Mouse (Mus musculus) lung, postnatal 14 days (tissue): ENCODE data around the gene Olfr315.
A peak's percentile ranks its signal among the peaks of the same experiment; 100 is the strongest.
"Not testable (repeated sequence)": the region's sequence is repeated elsewhere in the genome, so short reads cannot be mapped to it uniquely, and the experiment has no call there.

Experiments
- DNase-seq: peaks from one replicate; pipeline ENCODE4 v3.0.0; 2021

The Olfr315 gene

GRCm38 (mm10) chr11:58772888-58773287 is at the start of gene Olfr315:
Gene Olfr315, plus strand, starts transcription at chr11:58773188.
- DNase-seq = no peak

DNA sequence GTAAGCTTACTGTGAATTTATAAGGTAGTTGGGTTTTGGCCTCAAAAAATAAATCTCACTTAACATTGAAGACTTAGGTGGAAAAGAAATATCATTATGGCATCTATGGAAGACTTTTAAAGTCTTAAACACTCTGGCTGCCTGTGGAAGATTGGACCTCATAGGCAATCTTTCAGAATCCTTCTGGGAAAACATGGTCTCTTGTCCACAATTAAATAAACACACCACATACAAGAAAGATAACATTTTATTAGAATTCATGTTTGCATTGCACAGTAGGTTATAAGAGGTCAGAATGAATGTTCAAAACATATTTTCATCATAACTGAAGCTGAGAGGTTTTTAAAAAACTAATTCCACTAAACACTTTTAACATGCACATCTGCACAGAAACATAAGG is 49.1 kb upstream of the Olfr315 start, which contains the start of gene Olfr318:
TSS of gene Olfr318 (minus strand) at position 101 of the 400 bp plus-strand sequence.
- DNase-seq = no peak

GRCm38 (mm10) chr11:58727896-58728650 is 44.9 kb upstream of the Olfr315 start:
- not testable (repeated sequence) for DNase-seq

- peak; percentile 4 for DNase-seq
Measured at GRCm38 (mm10) chr11:58733372-58733771, 39.6 kb upstream of the Olfr315 start.

GRCm38 (mm10) chr11:58738792-58739262 is 34.2 kb upstream of the Olfr315 start, which contains the start of gene Olfr317:
Gene Olfr317, minus strand, starts transcription at chr11:58739212.
- DNase-seq = no peak

DNA sequence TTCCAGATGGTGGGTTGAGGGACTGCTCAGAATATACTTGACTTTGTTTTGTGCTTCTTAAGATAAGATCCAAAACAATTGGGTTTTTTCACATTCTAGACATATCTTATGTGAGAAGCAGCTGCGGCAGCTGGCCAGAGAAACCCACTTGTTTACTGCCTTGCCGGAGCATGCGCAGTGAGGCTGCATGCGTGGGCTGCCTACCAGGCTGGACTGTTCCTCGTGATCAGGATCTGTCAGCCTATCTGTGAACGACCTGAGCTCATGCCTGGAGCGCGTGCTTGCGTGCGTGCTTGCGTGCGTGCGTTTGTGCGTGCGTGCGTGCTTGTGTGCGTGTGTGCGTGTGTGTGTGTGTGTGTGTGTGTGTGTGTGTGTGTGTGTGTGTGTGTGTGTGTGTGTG is 21.9 kb upstream of the Olfr315 start:
- DNase-seq = not testable (repeated sequence)

DNA sequence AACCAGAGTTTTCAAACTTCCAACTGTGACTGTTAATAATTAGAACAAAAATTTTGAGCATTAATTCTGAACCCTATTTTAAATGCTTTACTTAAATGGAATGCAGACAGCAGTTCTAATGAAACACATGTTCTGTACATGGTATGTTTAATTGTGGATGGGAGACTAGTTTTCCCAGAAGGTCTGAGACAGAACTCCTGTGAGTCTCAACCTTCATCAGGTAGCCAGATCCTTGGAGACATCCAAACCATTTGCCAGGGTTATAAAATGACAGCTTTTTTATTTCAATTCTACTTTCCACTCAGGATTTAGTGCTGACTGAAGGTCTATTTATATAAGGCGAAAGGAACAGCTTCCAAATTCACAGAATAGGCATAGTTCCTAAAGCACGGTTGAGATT is 20.6 kb upstream of the Olfr315 start, which contains the start of gene Olfr316:
TSS of gene Olfr316 (plus strand) at position 301 of the 400 bp plus-strand sequence.
- no peak for DNase-seq

DNA sequence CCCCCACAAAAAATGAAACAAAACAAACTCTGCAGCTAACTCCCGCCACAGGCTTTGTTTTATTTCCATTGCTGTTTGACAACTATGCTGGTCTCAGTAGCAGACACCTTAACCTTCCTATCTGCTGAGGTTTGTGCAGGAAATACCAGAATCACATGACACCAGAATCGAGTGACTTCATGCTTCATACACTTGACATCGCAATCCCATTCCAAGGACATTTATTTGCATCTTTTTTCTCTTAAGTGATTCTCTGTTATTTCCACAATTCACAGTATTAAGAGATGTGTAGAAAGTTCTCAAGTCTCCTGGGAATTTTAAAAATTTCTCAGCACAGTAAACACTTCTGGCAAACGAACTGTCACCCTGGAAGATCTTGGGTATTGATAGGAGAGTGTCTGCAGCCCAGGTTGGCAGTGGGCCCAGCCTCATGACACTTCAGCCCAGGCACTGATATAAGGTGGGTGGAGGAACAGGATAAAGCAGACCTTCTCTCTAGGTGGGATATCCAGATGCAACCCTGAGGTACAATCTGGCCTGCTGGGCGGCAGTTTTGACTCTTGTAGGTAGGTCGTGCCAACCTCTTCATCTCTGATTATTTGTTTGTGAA is 9.6 kb downstream of the Olfr315 start, which contains the start of gene Olfr314:
TSS of gene Olfr314 (plus strand) at position 473 of the 610 bp plus-strand sequence.
- no peak for DNase-seq

DNA sequence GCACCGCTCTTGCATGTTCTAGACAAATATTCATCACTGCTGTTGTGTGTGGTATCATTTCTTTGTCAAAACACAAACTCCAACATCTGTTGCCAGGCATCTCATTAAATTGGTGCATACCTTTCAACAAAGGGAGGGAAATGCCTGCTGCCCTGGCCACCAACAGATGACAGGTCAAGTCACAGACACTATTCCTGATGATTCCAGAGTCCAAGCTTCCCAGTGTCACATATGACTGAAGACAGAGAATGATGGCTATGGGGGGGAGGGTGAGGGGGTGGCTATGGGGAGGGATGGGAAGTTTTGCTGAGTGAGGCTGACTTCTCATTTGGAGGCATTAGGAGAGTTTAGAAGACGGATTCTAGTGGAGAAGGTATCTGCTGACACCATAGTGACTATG is 11.2 kb downstream of the Olfr315 start:
- DNase-seq = no peak

DNA sequence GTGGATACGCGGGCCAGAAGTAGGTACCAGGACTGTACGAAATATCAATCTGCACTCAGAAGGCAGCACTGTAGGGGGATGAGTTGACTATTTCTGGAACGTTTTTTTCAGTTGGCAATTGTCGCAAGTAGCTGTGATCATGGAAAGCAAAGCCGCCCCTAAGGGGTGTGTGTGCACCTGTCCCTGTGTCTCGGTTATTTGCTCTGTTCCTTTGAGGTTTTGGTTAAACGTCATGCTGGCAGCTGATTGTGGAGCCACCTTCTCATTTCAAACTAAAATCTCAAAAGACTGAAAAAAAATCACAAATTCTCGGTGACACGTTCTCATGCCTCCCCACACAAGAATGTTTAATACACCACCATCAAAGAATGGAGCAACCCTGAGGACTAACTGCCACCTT is 14.7 kb downstream of the Olfr315 start:
- no peak for DNase-seq

- no peak for DNase-seq
Measured at GRCm38 (mm10) chr11:58788346-58788745, 15.4 kb downstream of the Olfr315 start.

GRCm38 (mm10) chr11:58789532-58789931 is 16.5 kb downstream of the Olfr315 start:
- no peak for DNase-seq

- no peak for DNase-seq
Measured at GRCm38 (mm10) chr11:58790053-58790452, 17.1 kb downstream of the Olfr315 start.

DNA sequence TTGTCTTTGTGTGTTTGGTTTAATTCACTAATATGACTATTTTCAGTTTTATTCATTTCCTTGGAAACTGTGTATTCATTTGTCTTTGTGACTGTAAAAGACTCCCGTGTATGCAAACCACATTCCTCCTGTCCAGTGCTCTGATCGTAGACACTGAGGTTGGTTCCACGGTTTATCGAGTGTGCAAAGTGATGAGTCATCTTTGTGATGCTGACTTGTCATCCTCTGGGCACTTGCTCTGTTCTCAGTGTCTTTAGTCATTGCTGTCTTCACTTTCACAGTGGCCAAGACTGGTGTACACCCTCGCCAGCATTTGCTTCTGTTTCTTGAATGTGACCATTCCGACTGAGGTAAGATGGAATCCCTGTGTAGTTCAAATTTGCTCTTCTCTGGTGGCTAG is 17.7 kb downstream of the Olfr315 start:
- no peak for DNase-seq

DNA sequence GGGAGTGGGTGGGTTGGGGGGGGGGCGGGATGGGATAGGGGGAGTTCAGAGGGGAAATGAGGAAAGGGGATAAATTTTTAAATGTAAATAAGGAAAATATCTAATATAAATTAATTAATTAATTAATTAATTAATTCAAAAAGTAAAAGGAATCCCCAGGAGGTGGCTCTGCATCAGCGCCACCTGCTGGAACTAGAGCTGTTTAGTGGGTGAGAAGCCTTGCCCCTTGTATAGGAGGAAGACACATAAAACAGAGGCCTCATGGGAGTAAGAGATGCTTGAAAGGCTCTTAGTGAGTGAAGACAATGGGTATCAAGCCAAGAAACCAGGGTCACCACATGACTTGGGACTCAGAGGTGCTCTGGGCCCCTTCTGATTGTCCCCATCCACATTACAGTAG is 22.9 kb downstream of the Olfr315 start:
- DNase-seq = no peak

DNA sequence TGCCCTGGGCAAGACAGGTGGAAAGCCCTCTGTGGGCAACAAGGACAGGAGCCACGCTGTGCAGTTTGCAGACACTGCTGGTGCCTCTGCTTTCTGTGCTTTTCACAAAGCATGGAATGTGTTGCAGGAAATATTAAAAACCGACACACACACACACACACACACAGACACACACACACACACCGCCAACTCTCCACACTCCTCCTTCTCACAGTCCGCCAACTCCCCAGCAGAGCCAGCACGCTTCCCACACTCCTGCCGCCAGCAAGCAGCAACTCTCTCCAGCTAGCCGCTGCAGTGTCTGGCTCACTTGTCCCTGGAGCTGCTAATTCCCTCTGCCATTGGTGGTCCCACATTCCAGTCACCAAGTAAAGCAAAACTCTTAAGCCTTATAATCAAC is 23.9 kb downstream of the Olfr315 start:
- DNase-seq = no peak

- DNase-seq = no peak
Measured at GRCm38 (mm10) chr11:58799747-58800146, 26.8 kb downstream of the Olfr315 start.

DNA sequence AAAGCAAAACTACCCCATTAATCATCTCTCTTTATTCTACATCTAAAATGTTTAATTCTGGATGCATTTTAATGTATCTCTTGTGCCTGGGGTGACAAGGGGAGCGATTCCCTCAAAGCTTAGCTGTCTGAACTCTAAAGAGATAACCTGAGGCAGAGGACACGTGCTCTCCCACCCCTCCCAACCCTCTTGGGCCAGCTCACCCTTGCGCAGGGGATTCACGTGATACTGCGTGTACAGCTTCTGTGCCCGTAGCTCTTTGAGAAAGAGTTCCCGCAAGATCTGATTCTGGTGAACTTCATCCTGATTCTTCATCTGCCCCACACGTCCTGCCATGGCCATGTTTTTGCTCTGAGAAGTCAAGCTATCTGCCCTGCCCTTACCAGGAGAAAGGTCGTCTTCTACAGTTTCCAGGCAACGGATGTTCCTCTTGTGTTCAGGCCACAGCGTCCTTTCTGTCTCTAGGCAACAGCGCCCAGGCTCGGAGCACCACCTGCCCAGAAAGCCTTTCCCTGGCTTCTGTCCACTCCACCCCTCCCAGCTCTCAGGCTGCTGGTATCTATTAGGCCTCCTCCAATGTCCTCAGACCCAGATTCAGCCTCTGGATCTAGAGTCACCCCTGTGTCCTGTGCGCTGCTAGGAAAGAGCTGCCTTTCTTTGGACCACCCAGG is 28.7 kb downstream of the Olfr315 start, which contains the start of gene Fam183b:
TSS of gene Fam183b (minus strand) at position 403 of the 671 bp plus-strand sequence.
- no peak for DNase-seq

DNA sequence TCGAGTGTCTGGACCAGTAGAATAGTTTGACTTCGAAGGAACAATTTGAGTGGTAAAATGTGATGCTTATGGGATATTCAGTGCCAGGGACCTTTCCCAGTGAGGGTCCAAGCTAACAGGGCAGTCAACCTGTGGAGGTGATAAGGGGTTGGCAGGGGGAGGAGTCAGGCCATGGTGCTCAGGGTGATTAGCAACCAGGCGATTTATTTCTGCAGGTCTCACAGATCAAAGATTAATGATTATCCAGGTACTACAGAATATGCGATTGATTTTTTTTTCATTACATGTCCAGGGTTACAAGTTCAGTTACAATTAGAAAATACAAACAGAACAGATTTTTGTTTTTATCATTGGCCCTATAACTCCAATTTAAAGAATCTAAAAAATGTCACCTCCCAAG is 30.9 kb downstream of the Olfr315 start:
- no peak for DNase-seq

- no peak for DNase-seq
Measured at GRCm38 (mm10) chr11:58804393-58804792, 31.4 kb downstream of the Olfr315 start.

DNA sequence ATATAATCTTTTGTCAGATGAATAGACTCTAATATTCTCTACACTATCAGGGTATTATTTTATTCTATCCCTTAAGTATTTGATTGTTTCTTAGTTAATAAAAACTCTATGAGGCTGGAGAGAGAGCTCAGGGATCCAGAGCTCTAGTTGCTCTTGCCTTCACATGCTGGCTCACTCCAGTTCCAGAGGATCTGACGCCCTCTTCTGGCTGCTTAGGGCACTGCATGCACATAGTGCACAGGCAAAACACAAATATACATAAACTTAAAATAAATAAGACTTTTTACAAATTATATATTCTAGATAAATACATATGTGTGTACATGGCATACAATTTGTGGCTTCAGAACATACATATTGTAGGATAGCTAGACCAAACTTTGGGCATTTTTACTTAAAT is 39.0 kb downstream of the Olfr315 start:
- no peak for DNase-seq

DNA sequence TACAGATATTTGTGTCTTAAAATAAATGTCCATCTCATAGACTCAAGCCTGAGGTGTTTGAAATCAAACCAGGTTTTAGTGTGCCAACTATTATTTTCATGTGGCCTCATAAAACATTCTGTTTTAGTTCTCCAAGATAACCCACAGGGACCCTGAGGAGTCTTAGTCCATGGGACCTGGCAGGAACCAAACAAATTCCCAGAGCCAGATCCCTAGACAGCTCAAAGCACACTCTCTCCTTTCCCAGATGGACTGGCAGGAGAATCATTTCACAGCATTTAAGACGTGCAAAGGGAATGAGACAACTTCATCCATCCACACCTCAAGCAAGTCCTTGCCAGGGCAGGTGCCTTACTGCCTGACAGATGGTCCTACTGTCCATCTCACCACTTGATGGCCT is 41.7 kb downstream of the Olfr315 start, which contains the start of gene Olfr313:
TSS of gene Olfr313 (plus strand) at position 301 of the 400 bp plus-strand sequence.
- not testable (repeated sequence) for DNase-seq

DNA sequence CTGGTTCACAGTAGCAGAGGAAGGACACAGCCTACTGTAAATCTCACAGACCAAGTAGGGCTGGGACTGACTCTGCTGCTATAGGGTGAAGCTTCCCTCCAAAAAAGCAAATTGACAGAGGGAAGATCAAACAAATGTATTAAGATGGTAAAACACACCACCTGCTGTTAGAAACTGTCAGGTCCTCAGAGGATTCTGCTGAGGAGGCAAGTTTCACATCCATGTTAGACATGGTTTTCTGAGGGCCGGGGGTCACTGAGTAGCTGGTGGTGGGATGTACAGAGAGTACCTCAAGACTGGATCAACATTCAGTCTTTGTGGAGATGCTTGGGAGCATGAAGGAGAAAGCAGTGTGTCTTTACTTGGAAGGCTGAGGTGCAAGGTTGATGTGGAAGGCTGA is 42.7 kb downstream of the Olfr315 start:
- no peak for DNase-seq
